Mouse (Mus musculus) small intestine, adult 2 months (tissue): Measurements from ENCODE around the gene Abcc8.
A peak's percentile ranks its signal among the peaks of the same experiment; 100 is the strongest.

Experiments
- CTCF ChIP-seq: fragments of 200-500 bp; IDR thresholded peaks from 2 replicates; pipeline ENCODE4 v1.5.1; 2012; ENCODE audit warnings: low read depth, mild to moderate bottlenecking, control low read depth, inconsistent platforms, low read length, moderate library complexity, mixed read lengths; ENCODE audit not compliant: insufficient replicate concordance, insufficient read length; ENCODE audit errors: extremely low read depth
- POLR2A ChIP-seq: fragments of 200-500 bp; IDR thresholded peaks from 2 replicates; pipeline ENCODE4 v1.6.1; 2012; ENCODE audit warnings: low read depth, mild to moderate bottlenecking, control low read depth, inconsistent platforms, low read length, moderate library complexity

DNA sequence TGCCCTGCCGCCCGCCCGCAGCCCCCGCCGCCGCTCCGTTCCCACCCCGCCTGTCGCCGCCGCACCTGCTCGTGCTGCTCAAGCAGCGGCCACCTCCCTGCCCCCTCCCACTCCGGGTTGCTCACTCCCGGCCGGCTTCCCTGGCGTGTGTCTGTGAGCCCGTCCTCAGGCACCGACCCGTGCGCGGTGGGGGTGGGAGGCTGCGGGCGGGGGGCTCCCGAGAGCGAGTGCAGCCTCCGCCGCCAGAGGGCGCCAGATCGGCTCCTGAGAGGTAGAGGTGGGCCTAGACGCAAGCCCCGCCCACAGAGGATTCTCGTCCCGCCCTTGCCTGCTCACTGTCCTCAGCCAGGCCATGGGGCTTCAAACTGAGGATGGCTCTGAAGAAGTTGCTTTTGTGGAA lies 79.3 kb downstream of the Abcc8 start, which contains the start of gene Kcnj11:
- TF ChIP-seq POLR2A (no peak), CTCF (peak; percentile 76)
